Mouse (Mus musculus): Measurements from ENCODE around the gene Dhdh.
"Not testable (repeated sequence)": the region's sequence is repeated elsewhere in the genome, so short reads cannot be mapped to it uniquely, and the experiment has no call there.

Gene Dhdh

GRCm38 (mm10) chr7:45488293-45489204 lies at the start of gene Dhdh:
Dhdh (minus strand) TSS chr7:45488805.
- no peak for DNase-seq (ENCODE audit: low read depth, low spot score)

- no peak for DNase-seq (ENCODE audit: low read depth, low spot score)
These were observed 49.0 kb upstream of the Dhdh start for GRCm38 (mm10) chr7:45537602-45538001.

GRCm38 (mm10) chr7:45535676-45536075 lies 47.1 kb upstream of the Dhdh start:
- no peak for DNase-seq (ENCODE audit: low read depth, low spot score)

- no peak for DNase-seq (ENCODE audit: low read depth, low spot score)
These were observed 42.0 kb upstream of the Dhdh start for GRCm38 (mm10) chr7:45530643-45531042.

- no peak for DNase-seq (ENCODE audit: low read depth, low spot score)
These were observed 40.9 kb upstream of the Dhdh start for GRCm38 (mm10) chr7:45529461-45529860.

- DNase-seq (ENCODE audit: low read depth, low spot score) = not testable (repeated sequence)
These were observed 38.6 kb upstream of the Dhdh start for GRCm38 (mm10) chr7:45527169-45527568.

- no peak for DNase-seq (ENCODE audit: low read depth, low spot score)
These were observed 38.0 kb upstream of the Dhdh start for GRCm38 (mm10) chr7:45526474-45527120.

GRCm38 (mm10) chr7:45525809-45526473 lies 37.3 kb upstream of the Dhdh start, which contains the start of the genes Ppp1r15a and Plekha4:
Ppp1r15a (minus strand) TSS chr7:45526268.
Plekha4 (plus strand) TSS chr7:45526330.
- peak; percentile 95 for DNase-seq (ENCODE audit: low read depth, low spot score)

GRCm38 (mm10) chr7:45524841-45525621 lies 36.4 kb upstream of the Dhdh start:
- no peak for DNase-seq (ENCODE audit: low read depth, low spot score)

- no peak for DNase-seq (ENCODE audit: low read depth, low spot score)
These were observed 35.1 kb upstream of the Dhdh start for GRCm38 (mm10) chr7:45523678-45524170.

- DNase-seq (ENCODE audit: low read depth, low spot score) = no peak
These were observed 34.5 kb upstream of the Dhdh start for GRCm38 (mm10) chr7:45522957-45523676.

- no peak for DNase-seq (ENCODE audit: low read depth, low spot score)
These were observed 33.7 kb upstream of the Dhdh start for GRCm38 (mm10) chr7:45522194-45522752.

- peak; percentile 72 for DNase-seq (ENCODE audit: low read depth, low spot score)
These were observed 33.2 kb upstream of the Dhdh start for GRCm38 (mm10) chr7:45521728-45522184.

GRCm38 (mm10) chr7:45520605-45521004 lies 32.0 kb upstream of the Dhdh start:
- DNase-seq (ENCODE audit: low read depth, low spot score) = no peak

GRCm38 (mm10) chr7:45519345-45520120 lies 30.9 kb upstream of the Dhdh start:
- no peak for DNase-seq (ENCODE audit: low read depth, low spot score)

- no peak for DNase-seq (ENCODE audit: low read depth, low spot score)
These were observed 30.0 kb upstream of the Dhdh start for GRCm38 (mm10) chr7:45518618-45519017.

- DNase-seq (ENCODE audit: low read depth, low spot score) = not testable (repeated sequence)
These were observed 28.2 kb upstream of the Dhdh start for GRCm38 (mm10) chr7:45516846-45517245.

- peak; percentile 62 for DNase-seq (ENCODE audit: low read depth, low spot score)
These were observed 26.8 kb upstream of the Dhdh start for GRCm38 (mm10) chr7:45515436-45515835.

- no peak for DNase-seq (ENCODE audit: low read depth, low spot score)
These were observed 25.8 kb upstream of the Dhdh start for GRCm38 (mm10) chr7:45514411-45514810.

Data from WW6 (cell line).